Mouse (Mus musculus): ENCODE measurements around the gene Pecr. TPM values are rescaled to one million over a fixed set of nuclear protein-coding genes. Genes with fewer than 3 reads are reported as not detected.
A peak's percentile ranks its signal among the peaks of the same experiment; 100 is the strongest.

The Pecr gene
- total RNA-seq (2022) = 1 to 10 TPM; 4.4 to 7.6 (median 6.3) TPM

DNA sequence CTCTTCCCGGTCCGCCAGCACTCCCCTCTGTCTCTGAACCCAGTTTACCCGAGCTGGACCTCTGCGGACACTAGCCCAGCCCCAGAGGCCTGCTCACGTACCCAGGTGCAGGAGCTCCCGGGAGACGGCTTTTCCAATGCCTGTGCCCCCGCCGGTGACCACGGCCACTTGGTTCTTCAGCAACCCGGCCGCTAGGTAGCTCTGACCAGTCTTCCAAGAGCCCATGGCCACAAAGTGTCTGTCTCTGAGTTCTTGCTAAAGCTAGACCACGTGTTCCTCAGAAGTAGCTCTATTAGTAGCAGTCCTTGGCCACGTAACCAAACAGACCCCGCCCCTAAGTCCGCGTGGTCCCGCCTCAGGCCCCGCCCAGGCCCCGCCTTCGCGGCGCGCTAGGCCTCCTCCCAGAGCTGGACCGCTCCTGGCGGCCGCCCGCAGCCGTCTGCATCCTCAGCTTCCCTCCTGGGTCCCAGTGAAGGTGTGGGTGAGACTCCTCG, at the start of gene Pecr, which contains the start of gene Tmem169:
TSS of gene Pecr (minus strand) at position 323 of the 494 bp plus-strand sequence.
TSS of gene Tmem169 (plus strand) at position 378 of the 494 bp plus-strand sequence.
- peak; percentile 88 to 90 for DNase-seq (ENCODE audit: low spot score in 2 of 2)

DNA sequence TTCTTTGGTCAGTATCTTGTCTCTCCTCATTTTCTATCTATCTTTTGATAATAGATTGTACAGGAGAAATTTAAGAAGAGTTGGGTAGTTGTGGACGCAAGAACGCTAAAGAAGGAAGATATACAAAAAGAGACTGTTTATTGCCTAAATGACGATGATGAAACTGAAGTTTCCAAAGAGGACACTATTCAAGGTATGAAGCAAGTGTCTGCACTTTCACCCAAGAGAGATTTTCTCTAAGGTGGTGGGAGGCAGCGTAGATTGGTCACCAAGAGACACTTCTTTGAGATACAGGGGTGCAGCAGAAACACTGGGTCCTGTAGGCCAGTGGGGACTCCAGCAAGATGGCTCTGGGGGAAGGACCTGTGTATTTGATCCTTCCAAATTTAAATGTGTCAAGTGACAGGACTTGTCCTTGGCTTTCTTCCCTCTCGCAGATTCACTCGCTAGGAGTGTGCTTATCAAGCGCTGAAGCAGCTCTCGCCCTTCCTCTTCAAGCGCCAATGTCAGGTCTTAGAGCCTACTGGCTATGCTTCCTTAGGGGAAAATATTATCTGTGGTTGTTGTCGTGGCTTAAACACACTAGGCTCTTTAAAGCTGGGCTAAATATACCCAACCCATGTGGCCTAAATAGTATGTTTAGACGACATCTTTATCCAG, 42.2 kb upstream of the Pecr start:
- no peak for DNase-seq (ENCODE audit: low spot score in 2 of 2)

DNA sequence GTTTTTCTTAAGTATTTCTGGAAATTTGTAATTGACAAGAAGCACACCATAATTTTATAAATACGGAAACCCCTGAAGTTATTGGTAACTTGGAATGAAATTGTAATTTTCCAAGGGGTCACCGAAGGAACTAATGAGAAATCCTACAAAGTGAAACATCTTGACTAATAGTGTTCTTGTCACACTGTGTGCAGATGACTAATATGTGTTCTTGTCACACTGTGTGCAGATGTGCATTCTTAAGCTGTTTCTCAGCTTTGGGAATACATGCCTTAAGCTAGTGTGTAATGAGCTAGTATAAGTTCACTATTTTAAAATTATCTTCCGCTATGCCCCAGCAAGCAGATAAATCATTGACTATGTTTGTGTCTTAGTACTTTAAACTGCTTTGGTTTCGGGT, 39.1 kb upstream of the Pecr start:
- DNase-seq (ENCODE audit: low spot score in 2 of 2) = no peak

- no peak for DNase-seq (ENCODE audit: low spot score in 2 of 2)
Measured at GRCm38 (mm10) chr1:72320759-72321158, 36.6 kb upstream of the Pecr start.

DNA sequence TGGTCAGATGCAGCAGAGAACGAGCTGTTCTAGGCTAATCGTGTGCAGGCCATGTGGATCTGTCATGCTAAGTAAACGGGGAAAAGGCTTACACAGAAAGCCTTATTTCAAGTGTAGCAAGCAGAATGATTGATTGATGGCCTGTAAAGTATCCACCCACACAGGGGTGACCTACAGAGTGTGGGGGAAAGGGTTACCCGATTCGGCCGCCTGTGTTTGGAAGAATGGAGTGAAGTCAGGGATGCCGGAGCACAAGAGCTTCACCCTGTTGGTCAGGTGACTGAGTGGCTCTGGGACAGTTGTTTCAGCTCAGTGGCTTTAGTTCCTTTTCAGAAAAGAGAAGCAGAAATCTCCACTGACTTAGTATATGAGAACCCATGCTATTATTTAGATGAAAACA, 32.8 kb upstream of the Pecr start:
- no peak for DNase-seq (ENCODE audit: low spot score in 2 of 2)

GRCm38 (mm10) chr1:72316409-72316808, 32.3 kb upstream of the Pecr start:
- no peak for DNase-seq (ENCODE audit: low spot score in 2 of 2)

- DNase-seq (ENCODE audit: low spot score in 2 of 2) = no peak
Measured at GRCm38 (mm10) chr1:72315447-72315846, 31.3 kb upstream of the Pecr start.

DNA sequence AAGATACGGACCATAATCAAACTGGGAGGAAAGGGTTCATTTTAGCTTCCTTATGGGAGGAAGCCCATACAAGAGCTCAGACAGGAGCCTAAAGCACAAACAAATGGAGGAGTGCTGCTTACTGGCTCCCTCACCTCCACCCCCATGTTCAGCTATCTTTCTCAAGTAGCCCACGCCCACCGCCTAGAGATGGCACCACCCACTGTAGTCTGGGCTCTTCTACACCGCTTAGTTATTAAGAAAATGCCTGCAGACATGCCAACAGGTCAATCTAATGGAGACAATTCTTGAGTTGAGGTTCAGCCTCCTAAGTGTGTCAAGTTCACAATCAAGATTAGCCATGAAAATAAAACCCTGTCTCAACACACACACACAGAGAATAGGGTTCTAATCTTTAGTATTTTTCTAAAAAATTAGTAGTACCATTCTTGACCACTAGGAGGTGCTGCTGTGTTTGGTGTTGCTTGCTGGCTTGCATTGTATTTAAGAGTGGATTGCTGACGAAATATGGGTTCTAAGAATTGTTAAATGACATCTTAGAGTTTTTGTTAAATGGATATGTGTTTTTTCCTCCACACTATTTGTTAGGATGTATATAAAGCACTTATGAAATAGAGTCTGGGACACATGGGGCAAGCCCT, 29.4 kb upstream of the Pecr start:
- DNase-seq (ENCODE audit: low spot score in 2 of 2) = no peak

GRCm38 (mm10) chr1:72312701-72313398, 28.7 kb upstream of the Pecr start:
- no peak for DNase-seq (ENCODE audit: low spot score in 2 of 2)

DNA sequence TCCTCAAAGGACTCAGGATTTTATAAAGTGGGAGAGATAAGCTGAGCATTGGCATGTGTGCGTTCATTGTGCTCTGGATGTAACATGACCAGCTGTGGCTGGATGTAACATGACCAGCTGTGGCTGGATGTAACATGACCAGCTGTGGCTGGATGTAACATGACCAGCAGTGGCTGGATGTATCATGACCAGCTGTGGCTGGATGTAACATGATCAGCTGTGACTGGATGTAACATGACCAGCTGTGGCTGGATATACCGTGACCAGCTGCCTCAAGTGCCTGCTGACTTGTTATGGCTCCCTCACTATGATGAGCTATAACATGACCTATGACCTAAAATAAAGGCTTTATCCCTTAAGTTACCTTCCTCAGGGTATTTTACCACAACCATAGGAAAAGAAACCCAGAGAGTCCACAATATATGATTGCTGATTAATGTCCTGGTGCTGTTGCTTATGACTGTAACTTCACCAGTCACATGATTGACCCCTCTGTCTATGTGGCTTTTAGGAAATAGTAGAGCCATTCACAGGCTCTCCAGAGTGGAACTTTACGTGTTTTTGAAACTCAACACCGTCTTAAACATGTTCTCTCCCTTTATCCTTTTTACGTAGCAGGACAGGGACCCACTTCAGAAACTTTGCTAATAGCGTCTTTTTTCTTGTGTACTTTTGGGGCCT, 25.8 kb upstream of the Pecr start:
- no peak for DNase-seq (ENCODE audit: low spot score in 2 of 2)

- no peak for DNase-seq (ENCODE audit: low spot score in 2 of 2)
Measured at GRCm38 (mm10) chr1:72308919-72309318, 24.8 kb upstream of the Pecr start.

- DNase-seq (ENCODE audit: low spot score in 2 of 2) = peak; percentile 92 to 95
Measured at GRCm38 (mm10) chr1:72307317-72307798, 23.2 kb upstream of the Pecr start, which contains the start of gene Xrcc5. Gene Xrcc5, plus strand, starts transcription at chr1:72307421.

GRCm38 (mm10) chr1:72306679-72307181, 22.6 kb upstream of the Pecr start:
- DNase-seq (ENCODE audit: low spot score in 2 of 2) = no peak

DNA sequence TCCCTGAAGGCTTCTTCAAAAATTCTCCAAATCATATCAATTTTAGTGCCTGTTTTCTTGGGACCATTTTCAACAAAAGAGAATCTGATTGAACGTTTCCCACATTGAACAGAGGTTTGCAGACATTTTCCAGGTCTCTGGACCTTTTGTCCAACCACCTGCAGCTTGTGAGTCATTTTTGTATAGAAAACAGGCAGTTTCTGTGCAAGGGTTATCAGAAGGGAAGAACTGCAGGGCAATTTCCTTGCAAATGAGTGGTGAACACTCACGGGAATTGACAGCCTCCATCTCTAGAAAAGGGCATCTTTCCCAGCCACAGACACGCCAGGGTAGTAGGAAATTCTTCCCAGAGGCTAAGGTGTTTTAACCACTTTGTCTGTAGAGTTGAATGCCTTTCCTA, 22.1 kb upstream of the Pecr start:
- DNase-seq (ENCODE audit: low spot score in 2 of 2) = no peak

GRCm38 (mm10) chr1:72301845-72302244, 17.7 kb upstream of the Pecr start:
- DNase-seq (ENCODE audit: low spot score in 2 of 2) = no peak

DNA sequence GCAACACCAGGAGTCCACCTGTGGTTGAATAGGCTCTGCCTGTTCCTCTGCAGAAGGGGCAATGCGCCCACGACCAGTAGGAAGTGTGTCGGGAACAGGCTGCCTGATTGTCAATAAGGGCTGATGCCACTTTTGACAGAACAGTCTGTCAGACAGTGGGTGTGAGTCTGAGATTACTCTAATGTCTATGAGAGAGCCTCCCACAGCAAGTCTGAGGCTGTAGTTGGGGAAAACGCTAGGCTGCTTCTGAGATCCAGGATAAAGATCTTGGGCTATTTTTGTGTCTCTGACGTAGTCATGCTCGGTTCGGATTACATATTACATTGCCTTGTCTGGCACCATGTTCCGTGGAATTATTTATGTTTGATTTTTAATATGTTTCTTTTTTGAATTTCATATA, 11.6 kb upstream of the Pecr start:
- DNase-seq (ENCODE audit: low spot score in 2 of 2) = peak in 1 of 2 experiments; percentile 21

DNA sequence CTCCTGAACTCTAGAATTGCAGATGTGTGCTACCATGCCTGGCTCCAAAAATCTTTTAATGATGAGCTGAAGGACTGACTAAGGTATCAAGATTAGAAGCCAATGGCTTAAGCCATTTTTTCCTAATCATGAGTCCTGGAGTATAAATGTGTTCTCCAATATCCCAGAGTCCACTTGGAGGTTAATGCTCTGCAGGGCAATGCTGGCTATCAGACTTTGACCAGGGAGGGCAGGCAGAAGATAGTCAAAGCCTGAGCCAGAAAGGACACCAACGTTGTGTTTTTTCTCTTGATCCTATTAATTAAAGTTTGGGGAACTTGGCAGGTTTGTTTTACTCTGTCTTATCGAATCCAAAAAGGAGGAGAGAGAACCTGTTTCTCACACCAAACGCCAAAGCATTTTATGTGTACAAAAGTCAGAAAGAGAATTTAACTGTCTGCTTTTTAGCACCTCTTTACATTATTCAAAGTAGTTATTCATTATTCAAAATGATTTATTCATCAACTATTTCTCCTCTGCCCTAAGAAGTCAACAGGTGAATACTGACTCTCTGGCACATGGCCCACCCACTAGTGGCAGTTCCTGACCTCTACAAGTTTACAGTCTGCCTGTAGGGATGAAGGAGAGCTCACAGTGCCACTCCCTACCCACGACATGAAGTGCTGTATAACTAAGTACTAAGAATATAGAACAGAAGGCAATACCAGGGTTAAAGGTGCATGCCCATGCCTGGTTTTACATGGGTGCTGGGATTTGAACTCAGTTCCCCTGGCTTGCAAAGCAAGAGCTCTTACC, 10.0 kb upstream of the Pecr start:
- no peak for DNase-seq (ENCODE audit: low spot score in 2 of 2)

- DNase-seq (ENCODE audit: low spot score in 2 of 2) = no peak
Measured at GRCm38 (mm10) chr1:72291925-72292324, 7.8 kb upstream of the Pecr start.

DNA sequence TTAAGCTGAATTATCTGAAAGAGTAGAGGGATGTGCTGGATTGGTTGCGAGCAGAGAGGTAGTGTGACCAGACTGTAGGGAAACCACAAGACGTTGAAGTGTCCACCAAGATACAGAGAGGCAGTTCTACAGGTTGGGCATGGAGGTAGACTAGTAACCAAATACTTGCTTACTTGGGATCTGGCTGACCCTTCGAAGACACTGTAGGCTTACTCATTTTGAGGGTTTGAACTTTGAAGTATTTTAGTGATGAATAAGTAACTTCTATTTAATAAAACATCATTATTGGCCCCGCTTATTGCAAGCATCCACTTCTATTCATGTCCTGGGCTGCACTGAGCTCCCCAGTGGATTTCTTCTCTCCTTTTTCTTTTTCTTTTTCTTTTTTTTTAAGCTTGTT, 7.3 kb upstream of the Pecr start:
- no peak for DNase-seq (ENCODE audit: low spot score in 2 of 2)

DNA sequence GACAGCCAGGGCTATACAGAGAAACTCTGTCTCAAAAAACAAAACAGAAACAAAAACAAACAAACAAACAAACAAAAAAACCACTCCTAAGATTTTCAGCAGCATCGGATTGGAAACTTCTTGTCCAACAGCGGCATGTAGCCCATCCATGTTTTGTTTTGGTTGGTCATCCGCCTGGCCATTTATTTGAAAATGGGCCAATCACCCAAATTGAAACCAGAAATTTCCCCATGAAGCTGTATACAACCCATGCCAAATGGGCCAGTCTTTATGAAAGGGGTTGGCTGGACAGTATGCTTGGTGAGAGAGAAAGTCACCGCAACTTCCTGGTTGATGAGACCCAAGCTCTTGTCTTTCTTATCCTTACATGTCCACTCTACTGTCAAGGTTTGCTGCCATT, 6.8 kb upstream of the Pecr start:
- no peak for DNase-seq (ENCODE audit: low spot score in 2 of 2)

Measured in layer of hippocampus, adult 8-10 months (tissue).